Mouse (Mus musculus): ENCODE results near the gene Aspdh. TPM values are rescaled to one million over a fixed set of nuclear protein-coding genes. Genes with fewer than 3 reads are reported as not detected.

The Aspdh gene
- not detected for polyA plus RNA-seq (2014; fragmentation: Illumina TruSeq; extraction: RNeasy Lipid Tissue Mini Kit (QIAGEN cat#74804); ENCODE audit: low read depth, low replicate concordance)

GRCm38 (mm10) chr7:44465111-44465510 lies at the start of gene Aspdh:
TSS of gene Aspdh (plus strand) at chr7:44465391.

GRCm38 (mm10) chr7:44428968-44429521 lies 36.1 kb upstream of the Aspdh start, which contains the start of gene Lrrc4b:
TSS of gene Lrrc4b (plus strand) at chr7:44429018.

DNA sequence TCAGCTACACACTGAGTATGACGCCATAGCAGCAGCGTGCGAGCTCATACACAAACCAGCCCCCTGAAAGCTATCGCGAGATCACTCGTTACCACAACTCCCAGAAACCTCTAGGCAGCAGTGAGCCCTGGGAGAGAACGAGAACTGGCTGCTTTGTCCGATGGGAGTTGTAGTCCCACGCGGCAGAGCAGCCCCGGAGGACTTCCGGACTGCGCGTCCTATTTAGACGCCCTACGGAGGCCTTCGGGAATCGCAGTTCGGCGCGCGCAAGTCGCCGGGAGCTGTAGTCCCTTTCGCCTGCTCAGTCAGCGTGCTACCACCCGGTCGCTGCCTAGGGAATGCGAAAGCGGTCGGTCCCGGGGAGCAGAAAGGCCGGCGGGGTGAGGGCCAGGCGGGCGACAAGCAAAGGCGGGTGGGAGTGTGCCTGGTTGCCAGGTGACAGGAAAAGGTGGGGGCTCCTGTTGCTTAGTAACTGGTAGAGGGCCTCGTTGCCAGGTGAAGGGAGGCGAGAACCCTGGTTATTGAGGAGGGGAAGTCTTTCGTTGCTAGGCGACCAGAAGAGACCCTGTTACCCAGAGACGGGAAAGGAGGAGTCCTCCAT lies 2.7 kb downstream of the Aspdh start, which contains the start of gene Josd2:
Gene Josd2, plus strand, starts transcription at position 170 of the 601 bp plus-strand sequence.

DNA sequence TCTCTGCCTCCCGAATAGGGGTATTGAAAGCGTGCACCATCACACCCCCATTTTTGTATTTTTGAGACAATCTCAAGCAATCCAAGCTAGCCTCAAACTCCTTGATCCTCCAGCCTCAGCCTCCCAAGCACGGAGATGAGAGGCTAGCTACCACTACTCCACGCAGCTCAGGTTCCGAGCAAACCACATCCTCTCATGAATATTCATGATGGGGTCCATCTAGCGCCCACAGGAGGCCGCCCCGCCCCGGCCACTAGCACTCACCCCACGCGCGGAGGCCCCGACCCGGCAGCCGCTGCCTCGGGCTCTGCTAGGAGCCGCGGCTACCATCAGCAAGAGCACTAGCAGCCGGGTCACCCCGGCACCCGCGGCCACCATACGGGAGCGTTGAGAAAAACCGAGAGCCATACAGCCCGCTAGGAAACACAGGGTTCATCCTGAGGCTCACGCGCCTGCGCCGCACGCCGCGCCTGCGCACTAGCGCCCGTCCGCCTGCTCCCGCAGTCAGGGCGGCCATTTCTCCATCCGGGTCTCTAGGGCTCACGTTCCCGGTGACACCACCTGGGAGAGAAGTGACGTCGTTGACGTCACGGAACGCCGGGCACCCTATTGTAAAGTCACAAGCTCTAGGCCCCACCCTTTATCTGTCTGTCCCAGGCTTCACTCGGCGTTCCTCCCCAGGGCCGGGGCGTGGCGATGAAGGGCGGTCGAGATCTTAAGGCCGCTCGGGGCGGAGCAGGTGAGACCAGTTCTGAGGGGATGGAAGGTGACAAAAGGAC lies 31.0 kb downstream of the Aspdh start, which contains the start of the genes Emc10 and Fam71e1:
Gene Emc10, minus strand, starts transcription at position 538 of the 779 bp plus-strand sequence.
Gene Fam71e1, plus strand, starts transcription at position 590 of the 779 bp plus-strand sequence.

Other genes with a start within 250 kb of the Aspdh start
- gene Klk1b5, start 249.4 kb upstream of the Aspdh start, polyA plus RNA-seq (2014; fragmentation: Illumina TruSeq; extraction: RNeasy Lipid Tissue Mini Kit (QIAGEN cat#74804); ENCODE audit: low read depth, low replicate concordance): not detected
- not detected for gene Klk1, start 240.0 kb upstream of the Aspdh start, polyA plus RNA-seq (2014; fragmentation: Illumina TruSeq; extraction: RNeasy Lipid Tissue Mini Kit (QIAGEN cat#74804); ENCODE audit: low read depth, low replicate concordance)
- not detected for gene Gm36864, start 229.2 kb upstream of the Aspdh start, polyA plus RNA-seq (2014; fragmentation: Illumina TruSeq; extraction: RNeasy Lipid Tissue Mini Kit (QIAGEN cat#74804); ENCODE audit: low read depth, low replicate concordance)
- not detected for gene 1700028J19Rik, start 218.7 kb upstream of the Aspdh start, polyA plus RNA-seq (2014; fragmentation: Illumina TruSeq; extraction: RNeasy Lipid Tissue Mini Kit (QIAGEN cat#74804); ENCODE audit: low read depth, low replicate concordance)
- gene 2410002F23Rik, start 218.7 kb upstream of the Aspdh start, polyA plus RNA-seq (2014; fragmentation: Illumina TruSeq; extraction: RNeasy Lipid Tissue Mini Kit (QIAGEN cat#74804); ENCODE audit: low read depth, low replicate concordance): 57.7 TPM
- not detected for gene Acp4, start 208.0 kb upstream of the Aspdh start, polyA plus RNA-seq (2014; fragmentation: Illumina TruSeq; extraction: RNeasy Lipid Tissue Mini Kit (QIAGEN cat#74804); ENCODE audit: low read depth, low replicate concordance)
- gene Gm15517, start 203.9 kb upstream of the Aspdh start, polyA plus RNA-seq (2014; fragmentation: Illumina TruSeq; extraction: RNeasy Lipid Tissue Mini Kit (QIAGEN cat#74804); ENCODE audit: low read depth, low replicate concordance): not detected
- gene Clec11a, start 158.5 kb upstream of the Aspdh start, polyA plus RNA-seq (2014; fragmentation: Illumina TruSeq; extraction: RNeasy Lipid Tissue Mini Kit (QIAGEN cat#74804); ENCODE audit: low read depth, low replicate concordance): 3.7 TPM
- 0.12 TPM for gene Shank1, start 155.1 kb upstream of the Aspdh start, polyA plus RNA-seq (2014; fragmentation: Illumina TruSeq; extraction: RNeasy Lipid Tissue Mini Kit (QIAGEN cat#74804); ENCODE audit: low read depth, low replicate concordance)
- not detected for gene Syt3, start 81.3 kb upstream of the Aspdh start, polyA plus RNA-seq (2014; fragmentation: Illumina TruSeq; extraction: RNeasy Lipid Tissue Mini Kit (QIAGEN cat#74804); ENCODE audit: low read depth, low replicate concordance)
- gene 1700008O03Rik, start 79.6 kb upstream of the Aspdh start, polyA plus RNA-seq (2014; fragmentation: Illumina TruSeq; extraction: RNeasy Lipid Tissue Mini Kit (QIAGEN cat#74804); ENCODE audit: low read depth, low replicate concordance): not detected
- gene Lrrc4b, start 36.4 kb upstream of the Aspdh start, polyA plus RNA-seq (2014; fragmentation: Illumina TruSeq; extraction: RNeasy Lipid Tissue Mini Kit (QIAGEN cat#74804); ENCODE audit: low read depth, low replicate concordance): 0.35 TPM
- gene Josd2, start 2.6 kb downstream of the Aspdh start, polyA plus RNA-seq (2014; fragmentation: Illumina TruSeq; extraction: RNeasy Lipid Tissue Mini Kit (QIAGEN cat#74804); ENCODE audit: low read depth, low replicate concordance): 1.7 TPM
- gene Emc10, start 31.1 kb downstream of the Aspdh start, polyA plus RNA-seq (2014; fragmentation: Illumina TruSeq; extraction: RNeasy Lipid Tissue Mini Kit (QIAGEN cat#74804); ENCODE audit: low read depth, low replicate concordance): 1.6 TPM
- gene Fam71e1, start 31.2 kb downstream of the Aspdh start, polyA plus RNA-seq (2014; fragmentation: Illumina TruSeq; extraction: RNeasy Lipid Tissue Mini Kit (QIAGEN cat#74804); ENCODE audit: low read depth, low replicate concordance): not detected
- 1.4 TPM for gene Mybpc2, start 59.3 kb downstream of the Aspdh start, polyA plus RNA-seq (2014; fragmentation: Illumina TruSeq; extraction: RNeasy Lipid Tissue Mini Kit (QIAGEN cat#74804); ENCODE audit: low read depth, low replicate concordance)
- gene Spib, start 66.7 kb downstream of the Aspdh start, polyA plus RNA-seq (2014; fragmentation: Illumina TruSeq; extraction: RNeasy Lipid Tissue Mini Kit (QIAGEN cat#74804); ENCODE audit: low read depth, low replicate concordance): not detected
- not detected for gene Pold1, start 83.5 kb downstream of the Aspdh start, polyA plus RNA-seq (2014; fragmentation: Illumina TruSeq; extraction: RNeasy Lipid Tissue Mini Kit (QIAGEN cat#74804); ENCODE audit: low read depth, low replicate concordance)
- gene Nr1h2, start 88.6 kb downstream of the Aspdh start, polyA plus RNA-seq (2014; fragmentation: Illumina TruSeq; extraction: RNeasy Lipid Tissue Mini Kit (QIAGEN cat#74804); ENCODE audit: low read depth, low replicate concordance): 3.0 TPM
- not detected for gene Napsa, start 107.0 kb downstream of the Aspdh start, polyA plus RNA-seq (2014; fragmentation: Illumina TruSeq; extraction: RNeasy Lipid Tissue Mini Kit (QIAGEN cat#74804); ENCODE audit: low read depth, low replicate concordance)
- 1.1 TPM for gene Kcnc3, start 125.3 kb downstream of the Aspdh start, polyA plus RNA-seq (2014; fragmentation: Illumina TruSeq; extraction: RNeasy Lipid Tissue Mini Kit (QIAGEN cat#74804); ENCODE audit: low read depth, low replicate concordance)
- not detected for gene Myh14, start 205.5 kb downstream of the Aspdh start, polyA plus RNA-seq (2014; fragmentation: Illumina TruSeq; extraction: RNeasy Lipid Tissue Mini Kit (QIAGEN cat#74804); ENCODE audit: low read depth, low replicate concordance)
- gene Izumo2, start 243.4 kb downstream of the Aspdh start, polyA plus RNA-seq (2014; fragmentation: Illumina TruSeq; extraction: RNeasy Lipid Tissue Mini Kit (QIAGEN cat#74804); ENCODE audit: low read depth, low replicate concordance): not detected

All from adrenal gland, adult 10 weeks (tissue).